Mouse (Mus musculus) stomach, embryonic 15.5 days (tissue): ENCODE measurements at regions not wholly inside any gene's neighbourhood (a gene's known extent, or its start where the extent isn't known, plus 50 kb on each side); places are given as distances from the start of the nearest gene placed in this dataset.

Experiments
- ATAC-seq: fragments of 200-750 bp; cut with Nextera tagmentation; 2 replicates; pipeline ENCODE4 v1.8.0; 2017; ENCODE audit warnings: low read depth, moderate number of reproducible peaks, moderate TSS enrichment; ENCODE audit not compliant: insufficient read depth, low FRiP score
- H3K27ac ChIP-seq: fragments of 300-500 bp; sonication (generic); 2 replicates; pipeline ENCODE4 v1.5.1; 2015; ENCODE audit warnings: mild to moderate bottlenecking, inconsistent platforms
- H3K27me3 ChIP-seq: fragments of 300-500 bp; sonication (generic); replicated peaks from 2 replicates; pipeline ENCODE4 v1.6.1; 2015; ENCODE audit warnings: inconsistent platforms
- H3K36me3 ChIP-seq: fragments of 300-500 bp; sonication (generic); 2 replicates; pipeline ENCODE4 v1.6.1; 2015; ENCODE audit warnings: inconsistent platforms
- H3K4me1 ChIP-seq: fragments of 300-500 bp; sonication (generic); 2 replicates; pipeline ENCODE4 v1.6.1; 2015; ENCODE audit warnings: inconsistent platforms
- H3K4me2 ChIP-seq: fragments of 300-500 bp; sonication (generic); 2 replicates; pipeline ENCODE4 v1.6.1; 2015; ENCODE audit warnings: mild to moderate bottlenecking, inconsistent platforms
- H3K4me3 ChIP-seq: fragments of 300-500 bp; sonication (generic); replicated peaks from 2 replicates; pipeline ENCODE4 v1.5.1; 2015; ENCODE audit warnings: inconsistent platforms
- H3K9ac ChIP-seq: fragments of 300-500 bp; sonication (generic); 2 replicates; pipeline ENCODE4 v1.6.1; 2015; ENCODE audit warnings: inconsistent platforms
- H3K9me3 ChIP-seq: fragments of 300-500 bp; sonication (generic); 2 replicates; pipeline ENCODE4 v1.6.1; 2016; ENCODE audit warnings: inconsistent platforms
- WGBS: fragments of 180-500 bp; shearing (Covaris S2); methylation state at CpG from one replicate; pipeline ENCODE4 v1.1.7; 2015; 5-methylcytosine and 5-hydroxymethylcytosine counted together

DNA sequence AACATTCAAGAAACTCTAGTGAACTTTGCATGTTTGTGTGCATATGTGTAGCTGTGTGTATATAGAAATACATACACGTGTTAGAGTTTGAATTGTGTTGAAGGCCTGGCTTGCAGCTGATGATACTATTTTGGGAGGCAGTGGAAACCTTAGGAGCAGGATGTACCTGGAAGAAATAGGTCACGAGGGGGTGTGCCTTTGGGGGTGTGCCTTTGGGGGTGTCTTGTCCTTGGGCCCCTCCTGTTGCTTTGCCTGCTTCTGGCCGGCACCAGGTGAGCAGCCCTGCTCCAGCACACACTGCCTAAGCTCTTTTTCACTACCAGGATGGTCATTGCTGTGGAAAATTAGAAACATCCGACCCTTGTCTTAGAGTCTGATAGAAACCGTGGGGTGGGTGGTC is 56.0 kb upstream of the Ppp2r5a start:
- H3K9ac ChIP-seq = no peak overlapping the region
- WGBS = 67% methylated on average over 5 of the region's 5 CpGs
- no peaks in the 10 kb centered on the region for H3K36me3 ChIP-seq
- H3K27ac ChIP-seq = no peak overlapping the region
- peaks cover 15% of the 10 kb centered on the region for H3K4me1 ChIP-seq
- H3K4me3 ChIP-seq = no peak overlapping the region
- H3K27me3 ChIP-seq = no peaks in the 10 kb centered on the region
- H3K9me3 ChIP-seq = no peaks in the 10 kb centered on the region
- no peak for ATAC-seq
- H3K4me2 ChIP-seq = no peak overlapping the region

DNA sequence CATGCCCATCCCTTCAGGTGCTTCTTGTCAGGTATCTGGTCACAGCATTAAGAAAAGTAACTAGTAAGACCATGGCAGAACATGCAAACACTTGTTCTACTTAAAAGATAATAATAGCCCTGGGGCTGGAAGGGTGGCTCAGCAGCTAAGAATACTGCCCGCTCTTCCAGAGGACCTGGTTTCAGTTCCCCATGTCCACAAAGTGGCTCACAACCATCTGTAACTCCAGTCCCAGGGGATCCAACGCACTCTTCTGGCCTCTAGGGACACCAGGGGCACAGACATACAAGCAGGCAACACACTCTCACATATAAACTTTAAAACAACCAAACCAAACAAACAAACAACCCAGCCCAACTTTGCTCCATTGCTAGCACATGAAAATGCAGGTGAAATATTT is 55.2 kb upstream of the Ppp2r5a start:
- ATAC-seq = no peak
- Histone ChIP-seq H3K9ac (no peak overlapping the region), H3K9me3 (no peaks in the 10 kb centered on the region), H3K27me3 (no peaks in the 10 kb centered on the region), H3K4me2 (no peak overlapping the region), H3K4me3 (no peak overlapping the region), H3K4me1 (peaks cover 21% of the 10 kb centered on the region), H3K27ac (no peak overlapping the region), H3K36me3 (no peaks in the 10 kb centered on the region)
- 78% methylated on average over 2 of the region's 2 CpGs for WGBS

DNA sequence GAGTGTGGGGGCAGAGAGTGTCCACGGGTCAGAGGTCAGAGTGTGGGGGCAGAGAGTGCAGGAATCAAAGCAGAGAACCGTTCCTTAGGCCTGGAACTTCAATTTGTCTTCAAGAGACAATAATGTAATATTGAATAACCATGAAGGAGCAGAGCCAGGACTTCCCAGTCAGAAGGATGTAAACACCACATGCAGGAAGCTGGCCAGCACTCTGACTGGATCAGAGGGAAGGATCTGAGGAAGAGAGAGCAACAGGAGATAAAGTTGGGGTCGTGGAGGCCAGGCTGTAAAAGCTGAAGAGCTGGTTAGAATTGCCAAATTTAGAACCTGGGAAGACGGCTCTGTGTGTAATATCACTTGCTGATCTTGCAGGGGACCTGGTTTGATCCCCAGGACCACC is 54.0 kb upstream of the Ppp2r5a start:
- H3K4me3 ChIP-seq = no peak overlapping the region
- H3K36me3 ChIP-seq = no peaks in the 10 kb centered on the region
- H3K27me3 ChIP-seq = no peaks in the 10 kb centered on the region
- no peak overlapping the region for H3K9ac ChIP-seq
- H3K4me1 ChIP-seq = peaks cover 18% of the 10 kb centered on the region
- WGBS = 55% methylated on average over 4 of the region's 4 CpGs
- H3K4me2 ChIP-seq = no peak overlapping the region
- H3K27ac ChIP-seq = no peak overlapping the region
- ATAC-seq = no peak
- no peaks in the 10 kb centered on the region for H3K9me3 ChIP-seq

DNA sequence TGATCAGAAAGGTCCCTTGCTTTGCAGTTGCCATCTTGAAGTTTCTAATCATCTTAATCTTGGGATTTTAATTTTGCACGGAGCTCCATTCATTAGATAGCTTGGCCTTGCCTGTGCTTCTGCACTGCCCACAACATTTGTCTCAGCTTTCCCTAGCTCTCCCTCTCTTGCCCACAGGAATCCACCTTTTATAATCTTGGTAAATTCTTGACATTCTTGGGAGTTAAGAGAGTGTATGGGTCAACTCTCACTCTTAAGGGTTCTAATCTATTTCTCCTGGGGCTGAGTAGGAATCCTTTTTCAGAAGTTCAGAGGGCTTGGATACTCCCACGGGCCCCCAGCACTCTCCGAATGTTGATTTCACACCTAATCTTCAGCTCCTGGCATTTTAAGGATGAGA is 51.5 kb upstream of the Ppp2r5a start:
- no peak for ATAC-seq
- 34% methylated on average over 3 of the region's 3 CpGs for WGBS

GRCm38 (mm10) chr1:191453589-191453988 is 50.5 kb upstream of the Ppp2r5a start:
- no peak for ATAC-seq
- Histone ChIP-seq H3K4me1 (0 out of 2 replicates have a peak, but pooled peaks cover 13% of the 10 kb centered on the region), H3K9ac (no peak overlapping the region), H3K9me3 (no peaks in the 10 kb centered on the region), H3K4me2 (no peak overlapping the region), H3K27ac (no peak overlapping the region), H3K36me3 (no peaks in the 10 kb centered on the region), H3K27me3 (no peaks in the 10 kb centered on the region), H3K4me3 (no peak overlapping the region)
- WGBS = 25% methylated on average over 3 of the region's 3 CpGs

More for the DNA sequence above, 51.5 kb upstream of the Ppp2r5a start:
- Histone ChIP-seq H3K9me3 (no peaks in the 10 kb centered on the region), H3K27ac (no peak overlapping the region), H3K4me1 (0 out of 2 replicates have a peak, but pooled peaks cover 13% of the 10 kb centered on the region), H3K27me3 (no peaks in the 10 kb centered on the region), H3K4me2 (no peak overlapping the region), H3K36me3 (no peaks in the 10 kb centered on the region), H3K4me3 (no peak overlapping the region), H3K9ac (no peak overlapping the region)
